Mouse (Mus musculus): ENCODE measurements around the gene Ankrd52. TPM values are rescaled to one million over a fixed set of nuclear protein-coding genes. Genes with fewer than 3 reads are reported as not detected.
A peak's percentile ranks its signal among the peaks of the same experiment; 100 is the strongest.

Gene Ankrd52
- total and polyA plus RNA-seq, 3 experiments = 29.2 to 47.5 (median 41.8) TPM

GRCm38 (mm10) chr10:128409692-128410559, 33.0 kb downstream of the Ankrd52 start:
- TF ChIP-seq CTCF (IDR thresholded peaks at IDR 0.05) (peak; percentile 84), EP300 (IDR thresholded peaks at IDR 0.05; ENCODE audit: insufficient read depth, low read depth, low read length) (peak; percentile 49; the same call in 1 of the 2 replicates), POLR2A (IDR thresholded peaks at IDR 0.05; ENCODE audit: insufficient read depth, low read depth, low read length) (peak; percentile 53; the same call in 1 of the 2 replicates)
- intact Hi-C loops (cut with DNase I) = loop anchor here (1.0 to 5.0 kb wide), 5 partner anchors 31 to 127 kb away; partner anchors contain the start of genes Cs and Esyt1
- WGBS = 3% methylated on average over 36 of the region's 36 CpGs
- peak; percentile 94 to 97 for DNase-seq
- Histone ChIP-seq H3K36me3 (ENCODE audit: control insufficient read depth, insufficient read depth, low read length) (no peaks in the 10 kb centered on the region), H3K4me1 (ENCODE audit: control insufficient read depth, insufficient read depth, low read length) (peaks cover 5% of the 10 kb centered on the region), H3K4me3 (peak overlapping the region; percentile 73), H3K79me2 (replicated peaks; ENCODE audit: control insufficient read depth, insufficient read depth, low read length) (no peaks in the 10 kb centered on the region), H3K27ac (peak overlapping the region; percentile 89), H3K9ac (ENCODE audit: low read depth, low read length) (peak overlapping the region; percentile 68), H3K27me3 (ENCODE audit: control insufficient read depth, insufficient read depth, low read length) (no peaks in the 10 kb centered on the region)

GRCm38 (mm10) chr10:128410560-128410845, 33.6 kb downstream of the Ankrd52 start:
- peaks cover 5% of the 10 kb centered on the region for H3K4me1 ChIP-seq (ENCODE audit: control insufficient read depth, insufficient read depth, low read length)
- 14% methylated on average over 4 of the region's 4 CpGs for WGBS
- intact Hi-C loops (cut with DNase I) = loop anchor here (1.0 to 5.0 kb wide), 2 partner anchors 45 to 117 kb away; partner anchors contain the start of gene Esyt1

GRCm38 (mm10) chr10:128411211-128412054, 34.5 kb downstream of the Ankrd52 start, which contains the start of the genes Nabp2 and Rnf41:
TSS of gene Nabp2 (minus strand) at chr10:128411492.
TSS of gene Rnf41 (plus strand) at chr10:128411657.
- no peaks in the 10 kb centered on the region for H3K27me3 ChIP-seq (ENCODE audit: control insufficient read depth, insufficient read depth, low read length)
- peak within 1 kb of the TSS; percentile 89 for H3K27ac ChIP-seq
- TF ChIP-seq POLR2A (IDR thresholded peaks at IDR 0.05; ENCODE audit: insufficient read depth, low read depth, low read length) = peak; percentile 81
- TF ChIP-seq EP300 (IDR thresholded peaks at IDR 0.05; ENCODE audit: insufficient read depth, low read depth, low read length) = 0 out of 2 replicates have a peak, but pooled peaks have one; percentile 41
- no peak; the same call in 1 of the 2 replicates for TF ChIP-seq CTCF (IDR thresholded peaks at IDR 0.05)
- WGBS = under 1% methylated on average over 50 of the region's 50 CpGs
- H3K4me1 ChIP-seq (ENCODE audit: control insufficient read depth, insufficient read depth, low read length) = peaks cover 5% of the 10 kb centered on the region
- intact Hi-C loops (cut with DNase I) = loop anchor here (5.0 kb wide), 1 partner anchor 116 kb away; the partner anchor contains the start of gene Esyt1
- H3K36me3 ChIP-seq (ENCODE audit: control insufficient read depth, insufficient read depth, low read length) = no peaks in the 10 kb centered on the region
- peak within 1 kb of the TSS; percentile 77 for H3K9ac ChIP-seq (ENCODE audit: low read depth, low read length)
- peak within 1 kb of the TSS; percentile 63 for H3K4me3 ChIP-seq
- no peaks in the 10 kb centered on the region for H3K79me2 ChIP-seq (replicated peaks; ENCODE audit: control insufficient read depth, insufficient read depth, low read length)
- peak; percentile 97 to 99 for DNase-seq

More at GRCm38 (mm10) chr10:128410560-128410845, 33.6 kb downstream of the Ankrd52 start:
- Histone ChIP-seq H3K9ac (ENCODE audit: low read depth, low read length) (peak overlapping the region; percentile 49; the same call in 1 of the 2 replicates), H3K4me3 (peak overlapping the region; percentile 63), H3K79me2 (replicated peaks; ENCODE audit: control insufficient read depth, insufficient read depth, low read length) (no peaks in the 10 kb centered on the region), H3K27me3 (ENCODE audit: control insufficient read depth, insufficient read depth, low read length) (no peaks in the 10 kb centered on the region), H3K27ac (peak overlapping the region; percentile 89), H3K36me3 (ENCODE audit: control insufficient read depth, insufficient read depth, low read length) (no peaks in the 10 kb centered on the region)
- no peak for DNase-seq
- TF ChIP-seq CTCF (IDR thresholded peaks at IDR 0.05) (no peak), POLR2A (IDR thresholded peaks at IDR 0.05; ENCODE audit: insufficient read depth, low read depth, low read length) (no peak), EP300 (IDR thresholded peaks at IDR 0.05; ENCODE audit: insufficient read depth, low read depth, low read length) (no peak)

GRCm38 (mm10) chr10:128412055-128412381, 35.1 kb downstream of the Ankrd52 start:
- peak in 1 of 2 experiments; percentile 41 for DNase-seq
- Histone ChIP-seq H3K79me2 (replicated peaks; ENCODE audit: control insufficient read depth, insufficient read depth, low read length) (no peaks in the 10 kb centered on the region), H3K27me3 (ENCODE audit: control insufficient read depth, insufficient read depth, low read length) (no peaks in the 10 kb centered on the region), H3K4me1 (ENCODE audit: control insufficient read depth, insufficient read depth, low read length) (peaks cover 5% of the 10 kb centered on the region), H3K4me3 (peak overlapping the region; percentile 63), H3K9ac (ENCODE audit: low read depth, low read length) (peak overlapping the region; percentile 69), H3K36me3 (ENCODE audit: control insufficient read depth, insufficient read depth, low read length) (no peaks in the 10 kb centered on the region), H3K27ac (peak overlapping the region; percentile 89)
- 3% methylated on average over 14 of the region's 14 CpGs for WGBS
- TF ChIP-seq POLR2A (IDR thresholded peaks at IDR 0.05; ENCODE audit: insufficient read depth, low read depth, low read length) (no peak), EP300 (IDR thresholded peaks at IDR 0.05; ENCODE audit: insufficient read depth, low read depth, low read length) (no peak), CTCF (IDR thresholded peaks at IDR 0.05) (no peak)
- intact Hi-C loops (cut with DNase I) = loop anchor here (5.0 kb wide), 1 partner anchor 115 kb away; the partner anchor contains the start of gene Esyt1

GRCm38 (mm10) chr10:128412558-128412957, 35.6 kb downstream of the Ankrd52 start:
- Histone ChIP-seq H3K9ac (ENCODE audit: low read depth, low read length) (no peak overlapping the region), H3K4me3 (peak overlapping the region; percentile 63), H3K36me3 (ENCODE audit: control insufficient read depth, insufficient read depth, low read length) (no peaks in the 10 kb centered on the region), H3K79me2 (replicated peaks; ENCODE audit: control insufficient read depth, insufficient read depth, low read length) (no peaks in the 10 kb centered on the region), H3K27me3 (ENCODE audit: control insufficient read depth, insufficient read depth, low read length) (no peaks in the 10 kb centered on the region), H3K4me1 (ENCODE audit: control insufficient read depth, insufficient read depth, low read length) (peaks cover 5% of the 10 kb centered on the region), H3K27ac (peak overlapping the region; percentile 89; the same call in 1 of the 2 replicates)
- no peak for DNase-seq
- intact Hi-C loops (cut with DNase I) = loop anchor here (5.0 kb wide), 1 partner anchor 115 kb away; the partner anchor contains the start of gene Esyt1
- TF ChIP-seq EP300 (IDR thresholded peaks at IDR 0.05; ENCODE audit: insufficient read depth, low read depth, low read length) (no peak), CTCF (IDR thresholded peaks at IDR 0.05) (no peak), POLR2A (IDR thresholded peaks at IDR 0.05; ENCODE audit: insufficient read depth, low read depth, low read length) (no peak)
- WGBS = 21% methylated on average over 1 of the region's 1 CpGs

Measured in heart, adult 2 months (tissue).